Mouse (Mus musculus) brain, embryonic 14.5 days (tissue): ENCODE measurements at regions not wholly inside any gene's neighbourhood (a gene's known extent, or its start where the extent isn't known, plus 50 kb on each side); places are given as distances from the start of the nearest gene placed in this dataset.

Experiments used
- CTCF ChIP-seq: fragments of 200-500 bp; IDR thresholded peaks from 2 replicates; pipeline ENCODE4 v1.5.1; 2012; ENCODE audit warnings: inconsistent platforms, mild to moderate bottlenecking, moderate library complexity, borderline replicate concordance; ENCODE audit not compliant: insufficient read depth, insufficient read length; ENCODE audit errors: extremely low read depth
- POLR2A ChIP-seq: fragments of 200-500 bp; IDR thresholded peaks from 2 replicates; pipeline ENCODE4 v1.6.1; 2012; ENCODE audit warnings: mild to moderate bottlenecking, inconsistent platforms, borderline replicate concordance; ENCODE audit not compliant: poor library complexity, insufficient read depth, insufficient read length, severe bottlenecking; ENCODE audit errors: extremely low read depth

DNA sequence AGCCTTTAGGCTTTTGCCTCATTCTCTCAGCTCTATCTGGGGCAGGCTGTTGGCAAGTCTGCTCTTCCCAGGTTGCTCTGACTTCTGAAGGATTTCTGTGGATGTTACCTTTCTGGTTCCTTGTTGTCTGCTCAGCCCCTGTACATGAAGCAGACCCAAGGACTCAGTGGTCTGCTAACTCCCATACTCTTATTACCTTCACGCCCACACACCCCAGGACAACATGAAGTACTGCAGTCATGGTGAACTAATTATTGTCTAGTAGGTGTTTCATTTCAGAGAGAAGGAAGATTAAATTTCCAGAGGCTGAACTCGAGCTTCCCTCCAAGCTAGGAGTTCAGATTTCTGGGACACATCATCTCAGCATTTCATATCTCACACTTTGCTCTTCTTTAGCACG is 205.3 kb downstream of the Gm45692 start:
- TF ChIP-seq CTCF (no peak), POLR2A (no peak)
